Mouse (Mus musculus) heart, embryonic 12.5 days (tissue): ENCODE data around the gene Mettl21a. TPM values are rescaled to one million over a fixed set of nuclear protein-coding genes. Genes with fewer than 3 reads are reported as not detected.
"Not testable (repeated sequence)": the region's sequence is repeated elsewhere in the genome, so short reads cannot be mapped to it uniquely, and the experiment has no call there.

Experiments used
- ATAC-seq: fragments of 200-750 bp; cut with Nextera tagmentation; 2 replicates; pipeline ENCODE4 v1.8.0; 2017; ENCODE audit warnings: moderate TSS enrichment, moderate library complexity; ENCODE audit not compliant: insufficient number of reproducible peaks, low FRiP score
- H3K27ac ChIP-seq: fragments of 300-500 bp; sonication (generic); 2 replicates; pipeline ENCODE4 v1.5.1; 2016; ENCODE audit warnings: mild to moderate bottlenecking, moderate library complexity; ENCODE audit not compliant: poor library complexity, severe bottlenecking
- H3K27me3 ChIP-seq: fragments of 300-500 bp; sonication (generic); replicated peaks from 2 replicates; pipeline ENCODE4 v1.6.1; 2016; ENCODE audit warnings: mild to moderate bottlenecking, moderate library complexity
- H3K36me3 ChIP-seq: fragments of 300-500 bp; sonication (generic); 2 replicates; pipeline ENCODE4 v1.6.1; 2016; ENCODE audit warnings: mild to moderate bottlenecking, moderate library complexity
- H3K4me1 ChIP-seq: fragments of 300-500 bp; sonication (generic); replicated peaks from 2 replicates; pipeline ENCODE4 v1.6.1; 2016; ENCODE audit warnings: mild to moderate bottlenecking
- H3K4me2 ChIP-seq: fragments of 300-500 bp; sonication (generic); 2 replicates; pipeline ENCODE4 v1.6.1; 2016; ENCODE audit warnings: mild to moderate bottlenecking, moderate library complexity
- H3K4me3 ChIP-seq: fragments of 300-500 bp; sonication (generic); 2 replicates; pipeline ENCODE4 v1.5.1; 2016; ENCODE audit warnings: mild to moderate bottlenecking
- H3K9ac ChIP-seq: fragments of 300-500 bp; sonication (generic); 2 replicates; pipeline ENCODE4 v1.6.1; 2016; ENCODE audit warnings: mild to moderate bottlenecking, moderate library complexity
- H3K9me3 ChIP-seq: fragments of 300-500 bp; sonication (generic); replicated peaks from 2 replicates; pipeline ENCODE4 v1.6.1; 2016; ENCODE audit warnings: mild to moderate bottlenecking, moderate library complexity
- WGBS: fragments of 180-500 bp; shearing (Covaris S2); methylation state at CpG from one replicate; pipeline ENCODE4 v1.1.7; 2016; 5-methylcytosine and 5-hydroxymethylcytosine counted together
- polyA plus RNA-seq: library from polyadenylated mRNA; unstranded; fragments of >200 nt; fragmentation: Nextera tagmentation; extraction: Ambion mirVana; gene quantifications from 2 replicates; pipeline ENCODE4 v1.2.1, GENCODE M21; 2016

Mettl21a gene
- polyA plus RNA-seq, 1 experiment from 2014 or later: 11.2 TPM

- Histone ChIP-seq H3K27ac (no peak overlapping the region), H3K4me1 (peaks cover 17% of the 10 kb centered on the region), H3K9ac (no peak overlapping the region), H3K36me3 (peaks cover 22% of the 10 kb centered on the region), H3K27me3 (no peaks in the 10 kb centered on the region), H3K4me3 (no peak overlapping the region), H3K4me2 (no peak overlapping the region), H3K9me3 (no peaks in the 10 kb centered on the region)
- no peak for ATAC-seq
- WGBS: 90% methylated on average over 9 of the region's 9 CpGs
These were observed 2.7 kb downstream of the Mettl21a start for GRCm38 (mm10) chr1:64614311-64614710.

GRCm38 (mm10) chr1:64609976-64610375, 7.1 kb downstream of the Mettl21a start:
- H3K9ac ChIP-seq: no peak overlapping the region
- no peak for ATAC-seq
- H3K4me1 ChIP-seq: peaks cover 14% of the 10 kb centered on the region
- H3K4me2 ChIP-seq: no peak overlapping the region
- no peaks in the 10 kb centered on the region for H3K9me3 ChIP-seq
- 78% methylated on average over 9 of the region's 9 CpGs for WGBS
- no peaks in the 10 kb centered on the region for H3K27me3 ChIP-seq
- peaks cover 37% of the 10 kb centered on the region for H3K36me3 ChIP-seq
- H3K4me3 ChIP-seq: no peak overlapping the region
- no peak overlapping the region for H3K27ac ChIP-seq

GRCm38 (mm10) chr1:64609145-64609544, 7.9 kb downstream of the Mettl21a start:
- Histone ChIP-seq H3K27ac (no peak overlapping the region), H3K9ac (no peak overlapping the region), H3K4me1 (peaks cover 14% of the 10 kb centered on the region), H3K9me3 (no peaks in the 10 kb centered on the region), H3K4me2 (no peak overlapping the region), H3K27me3 (no peaks in the 10 kb centered on the region), H3K36me3 (peaks cover 43% of the 10 kb centered on the region), H3K4me3 (no peak overlapping the region)
- WGBS: 58% methylated on average over 4 of the region's 4 CpGs
- no peak for ATAC-seq

GRCm38 (mm10) chr1:64603381-64603780, 13.7 kb downstream of the Mettl21a start:
- Histone ChIP-seq H3K9me3 (no peaks in the 10 kb centered on the region), H3K27me3 (no peaks in the 10 kb centered on the region), H3K4me2 (no peak overlapping the region), H3K4me3 (no peak overlapping the region), H3K9ac (no peak overlapping the region), H3K27ac (no peak overlapping the region), H3K36me3 (peaks cover 25% of the 10 kb centered on the region), H3K4me1 (0 out of 2 replicates have a peak, but pooled peaks cover 2% of the 10 kb centered on the region)
- 93% methylated on average over 5 of the region's 5 CpGs for WGBS
- ATAC-seq: no peak

- peaks cover 16% of the 10 kb centered on the region for H3K36me3 ChIP-seq
- H3K27me3 ChIP-seq: no peaks in the 10 kb centered on the region
- WGBS: 75% methylated on average over 6 of the region's 6 CpGs
- no peak overlapping the region for H3K27ac ChIP-seq
- ATAC-seq: no peak
- no peak overlapping the region for H3K9ac ChIP-seq
- no peak overlapping the region for H3K4me3 ChIP-seq
- no peak overlapping the region for H3K4me2 ChIP-seq
- H3K9me3 ChIP-seq: no peaks in the 10 kb centered on the region
- H3K4me1 ChIP-seq: peaks cover 8% of the 10 kb centered on the region
These were observed 15.7 kb downstream of the Mettl21a start for GRCm38 (mm10) chr1:64601242-64601842.

GRCm38 (mm10) chr1:64600413-64601077, 16.5 kb downstream of the Mettl21a start:
- no peaks in the 10 kb centered on the region for H3K9me3 ChIP-seq
- peaks cover 15% of the 10 kb centered on the region for H3K4me1 ChIP-seq
- ATAC-seq: no peak
- no peaks in the 10 kb centered on the region for H3K27me3 ChIP-seq
- peaks cover 16% of the 10 kb centered on the region for H3K36me3 ChIP-seq
- no peak overlapping the region for H3K4me2 ChIP-seq
- H3K27ac ChIP-seq: no peak overlapping the region
- 89% methylated on average over 7 of the region's 7 CpGs for WGBS
- no peak overlapping the region for H3K9ac ChIP-seq
- no peak overlapping the region for H3K4me3 ChIP-seq

- ATAC-seq: no peak
- WGBS: 51% methylated on average over 5 of the region's 5 CpGs
- Histone ChIP-seq H3K27me3 (no peaks in the 10 kb centered on the region), H3K4me2 (no peak overlapping the region), H3K4me1 (peaks cover 21% of the 10 kb centered on the region), H3K9me3 (no peaks in the 10 kb centered on the region), H3K27ac (no peak overlapping the region), H3K4me3 (no peak overlapping the region), H3K9ac (no peak overlapping the region), H3K36me3 (peaks cover 11% of the 10 kb centered on the region; the same call in 1 of the 2 replicates)
These were observed 18.1 kb downstream of the Mettl21a start for GRCm38 (mm10) chr1:64598926-64599325.

GRCm38 (mm10) chr1:64578801-64579200, 38.2 kb downstream of the Mettl21a start:
- Histone ChIP-seq H3K4me1 (no peaks in the 10 kb centered on the region), H3K36me3 (peaks cover 49% of the 10 kb centered on the region), H3K27me3 (no peaks in the 10 kb centered on the region), H3K27ac (no peak overlapping the region), H3K4me2 (no peak overlapping the region), H3K9me3 (no peaks in the 10 kb centered on the region), H3K9ac (no peak overlapping the region), H3K4me3 (no peak overlapping the region)
- no peak for ATAC-seq
- 90% methylated on average over 3 of the region's 3 CpGs for WGBS

- ATAC-seq, H3K4me3 ChIP-seq, H3K9me3 ChIP-seq, H3K27me3 ChIP-seq, H3K4me2 ChIP-seq, H3K9ac ChIP-seq, H3K27ac ChIP-seq, H3K4me1 ChIP-seq: not testable (repeated sequence)
- WGBS: 68% methylated on average over 9 of the region's 9 CpGs
- peaks cover 49% of the 10 kb centered on the region for H3K36me3 ChIP-seq
These were observed 39.1 kb downstream of the Mettl21a start for GRCm38 (mm10) chr1:64577911-64578310.

- Histone ChIP-seq H3K36me3 (peaks cover 47% of the 10 kb centered on the region), H3K9me3 (no peaks in the 10 kb centered on the region), H3K27me3 (no peaks in the 10 kb centered on the region), H3K9ac (no peak overlapping the region), H3K4me1 (no peaks in the 10 kb centered on the region), H3K27ac (no peak overlapping the region), H3K4me2 (no peak overlapping the region), H3K4me3 (no peak overlapping the region)
- 79% methylated on average over 2 of the region's 2 CpGs for WGBS
- ATAC-seq: no peak
These were observed 40.3 kb downstream of the Mettl21a start for GRCm38 (mm10) chr1:64576732-64577131.

- peaks cover 43% of the 10 kb centered on the region for H3K36me3 ChIP-seq
These were observed 41.0 kb downstream of the Mettl21a start for GRCm38 (mm10) chr1:64576022-64576421.

GRCm38 (mm10) chr1:64568206-64568605, 48.8 kb downstream of the Mettl21a start:
- H3K4me3 ChIP-seq: no peak overlapping the region
- no peak overlapping the region for H3K27ac ChIP-seq
- no peaks in the 10 kb centered on the region for H3K27me3 ChIP-seq
- H3K4me2 ChIP-seq: no peak overlapping the region
- ATAC-seq: no peak
- no peaks in the 10 kb centered on the region for H3K4me1 ChIP-seq
- no peaks in the 10 kb centered on the region for H3K9me3 ChIP-seq
- no peak overlapping the region for H3K9ac ChIP-seq
- H3K36me3 ChIP-seq: peaks cover 36% of the 10 kb centered on the region

More at GRCm38 (mm10) chr1:64576022-64576421, 41.0 kb downstream of the Mettl21a start:
- H3K9me3 ChIP-seq: no peaks in the 10 kb centered on the region
- no peaks in the 10 kb centered on the region for H3K27me3 ChIP-seq
- no peak for ATAC-seq
- H3K9ac ChIP-seq: no peak overlapping the region
- H3K27ac ChIP-seq: no peak overlapping the region
- H3K4me2 ChIP-seq: no peak overlapping the region
- H3K4me1 ChIP-seq: no peaks in the 10 kb centered on the region
- H3K4me3 ChIP-seq: no peak overlapping the region
- 89% methylated on average over 7 of the region's 7 CpGs for WGBS
